Mouse (Mus musculus) macrophage (primary cell): ENCODE data around the gene Galnt18. TPM values are rescaled to one million over a fixed set of nuclear protein-coding genes. Genes with fewer than 3 reads are reported as not detected.

Source experiments
- H3K27ac ChIP-seq: fragments of 350-480 bp; formaldehyde crosslinking; 2 replicates; pipeline ENCODE4 v1.9.0; 2021
- H3K36me3 ChIP-seq: fragments of 350-480 bp; formaldehyde crosslinking; 2 replicates; pipeline ENCODE4 v1.9.0; 2021; ENCODE audit errors: inconsistent target
- H3K4me3 ChIP-seq: fragments of 350-480 bp; formaldehyde crosslinking; 2 replicates; pipeline ENCODE4 v1.9.0; 2021; ENCODE audit errors: inconsistent target
- H3K79me2 ChIP-seq: fragments of 350-480 bp; formaldehyde crosslinking; 2 replicates; pipeline ENCODE4 v1.9.0; 2021; ENCODE audit errors: inconsistent target
- WGBS: methylation state at CpG from one replicate; pipeline ENCODE4 v1.1.7; 2026; ENCODE audit warnings: inconsistent platforms; ENCODE audit not compliant: missing documents; 5-methylcytosine and 5-hydroxymethylcytosine counted together
- polyA plus RNA-seq: library from polyadenylated mRNA; stranded (reverse); fragments of 250-400 nt; gene quantifications from 3 replicates; pipeline ENCODE4 v1.2.4, GENCODE M21; 2018; ENCODE audit warnings: inconsistent platforms

The Galnt18 gene
- polyA plus RNA-seq, 1 experiment from 2014 or later, result not detected

GRCm38 (mm10) chr7:111497191-111497590 lies 282.6 kb downstream of the Galnt18 start:
- no peak overlapping the region for H3K27ac ChIP-seq
- 96% methylated on average over 6 of the region's 6 CpGs for WGBS
- no peaks in the 10 kb centered on the region for H3K36me3 ChIP-seq

GRCm38 (mm10) chr7:111492242-111492949 lies 287.4 kb downstream of the Galnt18 start:
- H3K36me3 ChIP-seq, result no peaks in the 10 kb centered on the region
- no peak overlapping the region for H3K27ac ChIP-seq
- no peaks in the 10 kb centered on the region for H3K79me2 ChIP-seq
- WGBS, result 86% methylated on average over 5 of the region's 5 CpGs
- no peak overlapping the region for H3K4me3 ChIP-seq

More at GRCm38 (mm10) chr7:111497191-111497590, 282.6 kb downstream of the Galnt18 start:
- Histone ChIP-seq H3K79me2 (no peaks in the 10 kb centered on the region), H3K4me3 (no peak overlapping the region)

GRCm38 (mm10) chr7:111491566-111491965 lies 288.2 kb downstream of the Galnt18 start:
- Histone ChIP-seq H3K4me3 (no peak overlapping the region), H3K79me2 (no peaks in the 10 kb centered on the region), H3K27ac (no peak overlapping the region), H3K36me3 (no peaks in the 10 kb centered on the region)
- 95% methylated on average over 2 of the region's 2 CpGs for WGBS

- no peak overlapping the region for H3K27ac ChIP-seq
- no peak overlapping the region for H3K4me3 ChIP-seq
- H3K36me3 ChIP-seq, result no peaks in the 10 kb centered on the region
- no peaks in the 10 kb centered on the region for H3K79me2 ChIP-seq
- 92% methylated on average over 3 of the region's 3 CpGs for WGBS
Measured at GRCm38 (mm10) chr7:111486811-111487333, 292.9 kb downstream of the Galnt18 start.

- no peak overlapping the region for H3K4me3 ChIP-seq
- no peaks in the 10 kb centered on the region for H3K79me2 ChIP-seq
- H3K27ac ChIP-seq, result no peak overlapping the region
- WGBS, result 90% methylated on average over 4 of the region's 4 CpGs
- H3K36me3 ChIP-seq, result no peaks in the 10 kb centered on the region
Measured at GRCm38 (mm10) chr7:111483896-111484295, 295.9 kb downstream of the Galnt18 start.

GRCm38 (mm10) chr7:111483321-111483720 lies 296.5 kb downstream of the Galnt18 start:
- H3K4me3 ChIP-seq, result no peak overlapping the region
- H3K36me3 ChIP-seq, result no peaks in the 10 kb centered on the region
- H3K79me2 ChIP-seq, result no peaks in the 10 kb centered on the region
- 94% methylated on average over 3 of the region's 3 CpGs for WGBS
- H3K27ac ChIP-seq, result no peak overlapping the region

GRCm38 (mm10) chr7:111467715-111468114 lies 312.1 kb downstream of the Galnt18 start:
- WGBS, result 82% methylated on average over 5 of the region's 5 CpGs
- Histone ChIP-seq H3K79me2 (no peaks in the 10 kb centered on the region), H3K4me3 (no peak overlapping the region), H3K27ac (no peak overlapping the region), H3K36me3 (no peaks in the 10 kb centered on the region)

GRCm38 (mm10) chr7:111466720-111467119 lies 313.1 kb downstream of the Galnt18 start:
- Histone ChIP-seq H3K4me3 (no peak overlapping the region), H3K79me2 (no peaks in the 10 kb centered on the region), H3K27ac (no peak overlapping the region), H3K36me3 (no peaks in the 10 kb centered on the region)
- 25% methylated on average over 1 of the region's 1 CpGs for WGBS

GRCm38 (mm10) chr7:111466121-111466520 lies 313.7 kb downstream of the Galnt18 start:
- no peak overlapping the region for H3K4me3 ChIP-seq
- 91% methylated on average over 3 of the region's 3 CpGs for WGBS
- no peaks in the 10 kb centered on the region for H3K79me2 ChIP-seq
- H3K36me3 ChIP-seq, result no peaks in the 10 kb centered on the region
- no peak overlapping the region for H3K27ac ChIP-seq

- Histone ChIP-seq H3K79me2 (no peaks in the 10 kb centered on the region), H3K36me3 (no peaks in the 10 kb centered on the region), H3K4me3 (no peak overlapping the region), H3K27ac (no peak overlapping the region)
- 91% methylated on average over 4 of the region's 4 CpGs for WGBS
Measured at GRCm38 (mm10) chr7:111459716-111460115, 320.1 kb downstream of the Galnt18 start.

- WGBS, result 97% methylated on average over 3 of the region's 3 CpGs
- no peaks in the 10 kb centered on the region for H3K79me2 ChIP-seq
- no peak overlapping the region for H3K27ac ChIP-seq
- H3K4me3 ChIP-seq, result no peak overlapping the region
- no peaks in the 10 kb centered on the region for H3K36me3 ChIP-seq
Measured at GRCm38 (mm10) chr7:111456007-111456406, 323.8 kb downstream of the Galnt18 start.

- Histone ChIP-seq H3K27ac (no peak overlapping the region), H3K36me3 (no peaks in the 10 kb centered on the region), H3K4me3 (no peak overlapping the region), H3K79me2 (no peaks in the 10 kb centered on the region)
- WGBS, result 87% methylated on average over 4 of the region's 4 CpGs
Measured at GRCm38 (mm10) chr7:111455541-111455940, 324.2 kb downstream of the Galnt18 start.

- H3K27ac ChIP-seq, result no peak overlapping the region
- H3K36me3 ChIP-seq, result no peaks in the 10 kb centered on the region
- 71% methylated on average over 1 of the region's 1 CpGs for WGBS
- no peak overlapping the region for H3K4me3 ChIP-seq
- no peaks in the 10 kb centered on the region for H3K79me2 ChIP-seq
Measured at GRCm38 (mm10) chr7:111452000-111452399, 327.8 kb downstream of the Galnt18 start.

GRCm38 (mm10) chr7:111450286-111451095 lies 329.3 kb downstream of the Galnt18 start:
- Histone ChIP-seq H3K27ac (no peak overlapping the region), H3K4me3 (no peak overlapping the region), H3K36me3 (no peaks in the 10 kb centered on the region), H3K79me2 (no peaks in the 10 kb centered on the region)
- WGBS, result 84% methylated on average over 6 of the region's 6 CpGs

GRCm38 (mm10) chr7:111433173-111433572 lies 346.6 kb downstream of the Galnt18 start:
- H3K79me2 ChIP-seq, result no peaks in the 10 kb centered on the region
- no peak overlapping the region for H3K4me3 ChIP-seq
- WGBS, result 71% methylated on average over 2 of the region's 2 CpGs
- H3K27ac ChIP-seq, result no peak overlapping the region
- H3K36me3 ChIP-seq, result no peaks in the 10 kb centered on the region
